Mouse (Mus musculus) heart, embryonic 13.5 days (tissue): Measurements from ENCODE around the gene Coq10a. TPM values are rescaled to one million over a fixed set of nuclear protein-coding genes. Genes with fewer than 3 reads are reported as not detected.
A peak's percentile ranks its signal among the peaks of the same experiment; 100 is the strongest.

Experiments
- ATAC-seq: fragments of 200-750 bp; cut with Nextera tagmentation; 2 replicates; pipeline ENCODE4 v1.8.0; 2017; ENCODE audit warnings: moderate TSS enrichment; ENCODE audit not compliant: insufficient number of reproducible peaks, low FRiP score, low TSS enrichment; ENCODE audit errors: extremely low read depth
- H3K27ac ChIP-seq: fragments of 300-500 bp; sonication (generic); replicated peaks from 2 replicates; pipeline ENCODE4 v1.5.1; 2015; ENCODE audit warnings: moderate library complexity, mild to moderate bottlenecking, inconsistent platforms
- H3K27me3 ChIP-seq: fragments of 300-500 bp; sonication (generic); replicated peaks from 2 replicates; pipeline ENCODE4 v1.6.1; 2015; ENCODE audit warnings: mild to moderate bottlenecking, inconsistent platforms
- H3K36me3 ChIP-seq: fragments of 300-500 bp; sonication (generic); 2 replicates; pipeline ENCODE4 v1.6.1; 2015; ENCODE audit warnings: mild to moderate bottlenecking, inconsistent platforms
- H3K4me1 ChIP-seq: fragments of 300-500 bp; sonication (generic); 2 replicates; pipeline ENCODE4 v1.6.1; 2015; ENCODE audit warnings: inconsistent platforms
- H3K4me2 ChIP-seq: fragments of 300-500 bp; sonication (generic); 2 replicates; pipeline ENCODE4 v1.6.1; 2015; ENCODE audit warnings: inconsistent platforms, mild to moderate bottlenecking, moderate library complexity
- H3K4me3 ChIP-seq: fragments of 300-500 bp; sonication (generic); 2 replicates; pipeline ENCODE4 v1.5.1; 2015; ENCODE audit warnings: moderate library complexity, mild to moderate bottlenecking, inconsistent platforms
- H3K9ac ChIP-seq: fragments of 300-500 bp; sonication (generic); 2 replicates; pipeline ENCODE4 v1.6.1; 2015; ENCODE audit warnings: inconsistent platforms, mild to moderate bottlenecking, moderate library complexity
- H3K9me3 ChIP-seq: fragments of 300-500 bp; sonication (generic); 2 replicates; pipeline ENCODE4 v1.6.1; 2016; ENCODE audit warnings: inconsistent platforms
- WGBS: fragments of 180-500 bp; shearing (Covaris S2); methylation state at CpG from one replicate; pipeline ENCODE4 v1.1.7; 2015; ENCODE audit warnings: mixed read lengths; 5-methylcytosine and 5-hydroxymethylcytosine counted together
- polyA plus RNA-seq: library from polyadenylated mRNA; unstranded; fragments of >200 nt; fragmentation: Nextera tagmentation; extraction: Ambion mirVana; gene quantifications from 2 replicates; pipeline ENCODE4 v1.2.1, GENCODE M21; 2015

The Coq10a gene
- 11.8 and 12.6 TPM in 2 replicates for polyA plus RNA-seq

DNA sequence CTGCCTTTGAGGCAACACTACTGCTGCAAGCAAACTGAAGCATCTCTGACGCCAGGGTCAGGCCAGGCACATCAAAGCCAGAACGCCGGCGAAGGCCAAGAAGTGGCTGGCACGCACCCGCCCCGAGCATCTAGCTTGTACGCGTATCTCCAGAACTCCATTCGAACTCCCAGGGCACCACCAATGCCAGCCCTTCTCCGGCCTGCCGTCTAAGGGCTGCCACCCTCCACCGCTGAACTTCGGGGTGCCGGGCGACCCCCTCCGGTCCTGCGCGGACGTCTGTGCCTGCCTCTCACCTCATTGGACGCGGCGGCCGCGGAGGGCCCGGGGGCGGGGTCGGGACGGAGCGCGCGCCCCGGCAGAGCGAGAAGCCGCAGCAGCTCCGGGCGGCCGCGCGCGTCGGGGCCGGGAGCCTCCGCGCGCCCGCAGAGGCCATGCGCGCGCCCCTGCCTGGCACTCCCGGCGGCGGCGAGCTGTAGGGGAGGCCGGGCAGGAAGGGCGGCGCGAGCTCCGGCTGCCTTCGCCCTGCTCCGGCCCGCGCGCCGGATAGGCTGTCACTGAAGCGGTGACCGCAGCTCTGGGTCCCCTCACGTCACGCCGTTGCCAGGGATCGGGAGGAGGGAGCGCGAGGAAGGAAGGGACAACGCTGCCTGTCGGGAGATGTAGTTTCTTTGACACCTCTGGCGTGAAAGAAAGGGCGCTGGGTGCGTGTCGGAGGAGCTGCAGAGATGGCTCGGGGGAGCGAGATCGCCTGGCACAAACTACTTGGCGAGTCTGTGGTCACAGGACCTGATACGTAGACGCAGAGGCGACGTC is at the start of gene Coq10a:
TSS of gene Coq10a (minus strand) at position 596 of the 816 bp plus-strand sequence.
- Histone ChIP-seq H3K27ac (peak within 1 kb of the TSS; percentile 93), H3K36me3 (peaks cover 23% of the 10 kb centered on the region), H3K4me1 (peaks cover 32% of the 10 kb centered on the region), H3K4me3 (peak within 1 kb of the TSS; percentile 70), H3K9me3 (no peaks in the 10 kb centered on the region), H3K27me3 (no peaks in the 10 kb centered on the region), H3K9ac (peak within 1 kb of the TSS; percentile 86), H3K4me2 (peak within 1 kb of the TSS; percentile 92)
- peak; percentile 94 for ATAC-seq
- under 1% methylated on average over 87 of the region's 87 CpGs for WGBS

DNA sequence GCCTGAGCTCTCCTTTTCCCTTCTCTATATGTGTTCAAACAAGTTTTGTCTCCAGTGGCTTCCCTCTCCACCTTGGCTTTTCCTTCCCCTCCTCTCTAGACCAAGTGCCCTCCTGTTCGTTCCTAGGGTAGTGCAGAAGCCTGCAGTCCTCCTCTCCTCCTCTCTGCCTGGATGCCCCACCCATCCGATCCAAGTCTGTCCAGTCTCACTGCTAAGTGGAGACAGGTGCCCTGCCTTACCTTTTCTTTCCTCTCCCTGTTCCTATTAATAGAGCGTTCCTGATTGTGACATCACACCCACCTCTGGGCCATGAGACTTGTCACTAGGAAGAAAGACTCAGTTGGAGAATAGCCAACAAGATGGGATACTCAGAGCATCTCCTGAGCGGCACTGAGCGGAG is 46.1 kb upstream of the Coq10a start:
- Histone ChIP-seq H3K4me3 (no peak overlapping the region), H3K27me3 (no peaks in the 10 kb centered on the region), H3K4me2 (no peak overlapping the region), H3K9me3 (no peaks in the 10 kb centered on the region), H3K9ac (peak overlapping the region; percentile 37; the same call in 1 of the 2 replicates), H3K36me3 (peaks cover 66% of the 10 kb centered on the region), H3K27ac (no peak overlapping the region), H3K4me1 (peaks cover 41% of the 10 kb centered on the region)
- no peak for ATAC-seq
- 70% methylated on average over 5 of the region's 5 CpGs for WGBS

DNA sequence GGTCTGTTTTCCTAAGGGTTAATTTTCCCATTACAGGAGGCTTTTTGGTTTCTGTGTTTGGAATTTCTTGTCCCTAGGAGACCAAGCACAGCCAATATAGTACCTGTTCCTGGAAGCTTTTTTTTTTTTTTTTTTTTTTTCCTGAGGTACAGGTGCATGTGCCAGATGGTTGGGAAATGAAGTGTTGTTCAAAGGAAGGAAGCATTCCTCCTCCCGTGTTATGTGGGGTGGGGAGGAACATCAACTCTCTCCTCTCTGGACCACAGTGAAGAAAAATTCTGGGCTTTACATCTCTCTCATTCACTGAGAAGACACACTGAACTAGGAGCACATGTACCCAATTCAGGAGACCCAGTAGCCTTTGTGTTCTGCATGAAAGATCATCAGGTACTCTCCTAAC is 44.3 kb upstream of the Coq10a start:
- H3K4me2 ChIP-seq: peak overlapping the region; percentile 97
- H3K27me3 ChIP-seq: no peaks in the 10 kb centered on the region
- H3K36me3 ChIP-seq: peaks cover 52% of the 10 kb centered on the region
- H3K4me1 ChIP-seq: peaks cover 51% of the 10 kb centered on the region
- no peak for ATAC-seq
- 73% methylated on average over 1 of the region's 1 CpGs for WGBS
- no peaks in the 10 kb centered on the region for H3K9me3 ChIP-seq
- H3K4me3 ChIP-seq: peak overlapping the region; percentile 93; the same call in 1 of the 2 replicates
- H3K27ac ChIP-seq: 0 out of 2 replicates have a peak overlapping the region, but pooled peaks have one; percentile 93
- peak overlapping the region; percentile 96 for H3K9ac ChIP-seq

DNA sequence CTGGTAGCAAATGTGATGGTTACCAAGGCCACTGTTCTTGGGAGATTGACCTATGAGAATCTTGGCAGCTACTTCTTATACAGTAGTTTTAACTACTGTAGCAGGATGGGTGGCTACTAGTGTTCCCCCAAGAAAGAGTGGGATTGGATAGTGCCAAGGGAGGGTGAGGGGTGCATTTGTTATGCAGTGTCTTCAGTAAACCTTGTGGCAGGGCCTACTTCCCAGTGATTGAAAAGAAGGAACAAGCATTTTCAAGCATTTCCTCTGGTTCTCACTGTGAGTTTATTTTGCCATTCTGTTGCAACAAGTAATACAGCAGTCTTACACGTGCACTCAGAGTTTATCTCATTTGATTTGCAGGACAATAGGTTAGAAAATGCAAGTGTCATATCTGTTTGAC is 43.8 kb upstream of the Coq10a start:
- peak overlapping the region; percentile 93 for H3K27ac ChIP-seq
- H3K9ac ChIP-seq: peak overlapping the region; percentile 96
- peak overlapping the region; percentile 93 for H3K4me3 ChIP-seq
- 40% methylated on average over 1 of the region's 1 CpGs for WGBS
- peaks cover 51% of the 10 kb centered on the region for H3K4me1 ChIP-seq
- no peak for ATAC-seq
- peaks cover 52% of the 10 kb centered on the region for H3K36me3 ChIP-seq
- no peaks in the 10 kb centered on the region for H3K9me3 ChIP-seq
- no peaks in the 10 kb centered on the region for H3K27me3 ChIP-seq
- peak overlapping the region; percentile 97 for H3K4me2 ChIP-seq

DNA sequence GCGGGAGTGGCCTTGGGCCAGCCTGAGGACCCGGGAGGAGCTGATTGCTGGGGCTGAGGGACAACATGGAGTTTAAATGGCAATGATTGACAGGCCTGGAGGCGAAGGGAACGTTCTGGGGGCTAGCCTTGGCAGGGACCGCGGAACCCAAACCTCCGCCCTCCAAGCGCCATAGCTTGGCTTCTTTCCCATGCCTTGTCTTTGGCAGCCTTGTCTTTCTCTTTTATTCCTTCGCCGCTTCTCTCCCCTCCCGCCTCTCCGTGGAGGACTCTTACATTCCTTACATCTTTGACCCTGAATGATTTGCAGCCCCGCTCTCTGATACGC is 43.2 kb upstream of the Coq10a start:
- 2% methylated on average over 14 of the region's 14 CpGs for WGBS
- Histone ChIP-seq H3K36me3 (peaks cover 52% of the 10 kb centered on the region), H3K4me3 (peak overlapping the region; percentile 93), H3K27ac (peak overlapping the region; percentile 93), H3K9me3 (no peaks in the 10 kb centered on the region), H3K4me1 (peaks cover 51% of the 10 kb centered on the region), H3K4me2 (peak overlapping the region; percentile 97), H3K9ac (peak overlapping the region; percentile 96), H3K27me3 (no peaks in the 10 kb centered on the region)
- ATAC-seq: no peak

DNA sequence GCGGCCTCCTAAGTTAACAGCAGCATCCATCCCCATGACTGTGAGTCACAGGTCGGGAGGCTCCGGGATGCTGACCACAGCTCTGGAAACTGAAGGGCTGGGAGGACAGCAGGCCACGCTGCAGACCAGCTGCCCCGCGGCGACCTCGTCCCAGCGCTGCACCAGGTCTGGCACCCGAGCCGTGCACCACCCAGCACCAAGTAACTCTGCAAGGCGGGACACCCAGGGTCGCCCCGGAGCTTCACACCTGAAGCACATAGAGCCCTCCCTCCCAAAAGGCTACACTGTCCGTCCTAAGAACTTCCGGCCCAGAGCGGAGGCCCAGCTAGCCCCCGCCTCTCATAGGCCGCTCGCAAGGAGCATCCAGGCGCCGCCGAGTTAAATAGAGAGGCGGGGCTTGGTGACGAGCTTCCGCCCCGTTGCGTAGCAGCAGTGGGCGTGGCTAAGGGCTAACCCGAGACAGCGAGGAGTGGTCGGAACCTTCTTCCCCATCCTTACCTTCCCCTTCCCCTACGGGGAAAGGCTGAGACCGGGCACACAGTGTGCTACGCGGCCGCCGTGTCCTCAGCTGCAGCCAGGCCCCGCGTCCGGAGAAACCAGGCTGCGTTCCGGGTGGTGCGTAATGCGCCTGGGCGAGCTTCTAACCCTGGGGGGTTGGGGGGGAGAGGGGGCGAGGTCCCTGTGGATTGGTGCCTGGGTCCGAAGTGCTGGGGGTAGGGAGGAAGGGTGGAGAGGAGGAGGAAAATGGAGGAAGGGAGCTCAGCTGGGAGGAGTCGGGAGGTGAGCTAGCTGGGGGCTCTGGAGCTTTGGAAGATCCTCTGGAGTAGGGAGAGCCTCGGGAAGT is 42.6 kb upstream of the Coq10a start, which contains the start of the genes Nabp2 and Rnf41:
TSS of gene Nabp2 (minus strand) at position 282 of the 844 bp plus-strand sequence.
TSS of gene Rnf41 (plus strand) at position 447 of the 844 bp plus-strand sequence.
- Histone ChIP-seq H3K4me2 (peak within 1 kb of the TSS; percentile 97), H3K4me3 (peak within 1 kb of the TSS; percentile 93), H3K9ac (peak within 1 kb of the TSS; percentile 96), H3K27ac (peak within 1 kb of the TSS; percentile 93), H3K9me3 (no peaks in the 10 kb centered on the region), H3K36me3 (peaks cover 52% of the 10 kb centered on the region), H3K27me3 (no peaks in the 10 kb centered on the region), H3K4me1 (peaks cover 51% of the 10 kb centered on the region)
- ATAC-seq: peak; percentile 86
- under 1% methylated on average over 50 of the region's 50 CpGs for WGBS

DNA sequence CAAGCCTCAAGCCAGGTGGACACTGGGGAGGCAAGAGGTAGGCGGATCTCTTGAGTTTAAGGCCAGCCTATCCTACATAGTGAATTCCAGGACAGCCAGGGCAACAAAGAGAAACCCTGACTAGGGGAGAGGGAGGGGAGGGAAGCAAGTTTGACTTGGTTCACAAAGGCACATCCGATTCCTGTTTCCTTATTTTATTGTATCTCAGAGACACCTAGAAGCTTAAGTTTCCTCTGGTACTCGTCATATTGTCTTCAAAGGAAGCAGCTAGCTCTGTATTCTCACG is 41.7 kb upstream of the Coq10a start:
- Histone ChIP-seq H3K9me3 (no peaks in the 10 kb centered on the region), H3K9ac (peak overlapping the region; percentile 96), H3K36me3 (peaks cover 52% of the 10 kb centered on the region), H3K27ac (peak overlapping the region; percentile 93), H3K27me3 (no peaks in the 10 kb centered on the region), H3K4me2 (peak overlapping the region; percentile 97), H3K4me3 (peak overlapping the region; percentile 93), H3K4me1 (peaks cover 51% of the 10 kb centered on the region)
- ATAC-seq: no peak
- 18% methylated on average over 4 of the region's 4 CpGs for WGBS

DNA sequence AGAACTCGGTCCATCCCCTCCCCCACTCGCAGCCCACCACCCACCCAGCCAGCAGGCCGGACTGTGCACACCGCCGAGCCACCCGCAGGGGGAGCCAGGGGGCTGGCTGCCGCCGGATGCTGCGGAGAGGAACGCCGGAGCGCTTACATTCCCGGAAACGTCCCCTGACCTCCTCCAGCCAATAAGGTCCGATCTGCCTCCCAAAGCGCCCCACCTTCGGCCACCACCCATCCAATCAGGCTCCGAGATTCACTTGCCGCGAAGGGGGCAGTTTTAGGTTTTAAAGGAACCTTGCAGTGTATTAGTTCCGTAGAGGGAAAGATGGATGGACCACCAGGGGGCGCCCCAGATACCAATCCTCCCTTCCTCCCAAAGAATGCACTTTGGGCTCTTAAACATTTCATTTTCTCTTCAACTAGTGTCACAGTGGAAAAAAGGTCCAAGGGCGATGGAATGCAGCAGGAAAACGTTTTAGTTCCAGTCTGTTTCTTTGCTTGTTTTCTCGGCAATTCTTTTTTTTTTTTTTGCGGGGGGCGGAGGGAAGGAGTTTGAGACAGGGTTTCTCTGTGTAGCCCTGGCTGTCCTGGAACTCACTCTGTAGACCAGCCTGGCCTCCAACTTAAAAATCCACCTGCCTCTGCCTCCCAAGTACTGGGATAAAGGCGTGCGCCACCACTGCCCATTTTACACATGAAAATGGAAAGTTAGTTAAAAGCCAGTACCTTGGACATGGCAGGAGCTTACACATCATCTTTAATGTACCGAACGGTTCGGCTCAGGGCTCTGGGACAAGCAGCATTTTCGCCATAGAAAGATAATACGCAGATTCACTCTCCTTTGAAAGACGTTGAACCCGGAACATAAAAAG is 41.1 kb upstream of the Coq10a start:
- H3K9me3 ChIP-seq: no peaks in the 10 kb centered on the region
- peak overlapping the region; percentile 97 for H3K4me2 ChIP-seq
- H3K4me1 ChIP-seq: peaks cover 48% of the 10 kb centered on the region
- peak overlapping the region; percentile 96 for H3K9ac ChIP-seq
- ATAC-seq: peak; percentile 86
- 4% methylated on average over 36 of the region's 36 CpGs for WGBS
- peak overlapping the region; percentile 93 for H3K4me3 ChIP-seq
- H3K36me3 ChIP-seq: peaks cover 49% of the 10 kb centered on the region
- H3K27me3 ChIP-seq: no peaks in the 10 kb centered on the region
- H3K27ac ChIP-seq: peak overlapping the region; percentile 93

DNA sequence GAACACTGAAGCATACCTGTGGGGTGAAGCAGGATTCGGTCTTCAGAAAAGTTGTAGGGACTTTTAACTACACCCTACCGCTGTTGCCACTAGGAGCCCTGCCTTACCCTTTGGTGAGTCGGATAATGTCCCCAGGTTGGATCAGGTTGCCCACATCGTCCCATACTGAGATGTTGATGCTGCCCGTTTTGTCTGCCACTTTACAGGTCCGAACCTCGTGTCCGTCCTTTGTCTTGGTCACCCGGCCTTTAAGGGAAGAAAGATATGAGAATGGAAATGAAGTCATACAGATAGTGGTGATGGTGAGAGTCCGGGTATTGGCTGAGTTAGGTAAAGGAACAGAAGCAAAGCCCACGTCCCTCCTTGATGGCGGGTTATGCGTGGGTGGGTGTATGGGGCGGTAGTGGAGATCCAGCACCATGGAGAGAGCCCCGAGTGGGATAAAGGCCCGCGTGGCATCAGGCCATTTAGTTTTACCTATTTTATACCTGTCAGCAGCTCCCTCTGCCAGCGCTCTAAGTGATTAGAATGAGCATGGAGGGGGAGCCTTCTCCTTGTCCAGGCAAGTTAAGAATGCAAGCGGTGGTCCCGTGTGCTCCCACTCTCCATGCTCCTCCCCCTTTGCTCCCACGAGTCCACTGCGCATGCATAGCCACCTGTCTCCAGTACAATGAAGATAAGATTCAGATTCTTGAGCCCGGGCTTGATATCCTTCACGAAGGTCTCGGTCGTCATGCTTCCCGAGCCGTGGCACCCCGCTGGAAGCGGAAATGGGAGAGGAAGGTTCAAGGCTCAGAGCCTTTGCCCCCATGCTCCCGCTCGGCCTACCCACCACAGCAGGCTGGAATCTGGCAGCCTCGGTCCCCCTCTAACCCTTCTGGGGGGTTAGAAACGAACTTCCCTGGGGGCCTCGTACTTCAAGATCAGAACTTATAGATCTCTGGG is 40.1 kb upstream of the Coq10a start:
- Histone ChIP-seq H3K9me3 (no peaks in the 10 kb centered on the region), H3K4me2 (peak overlapping the region; percentile 97), H3K27me3 (no peaks in the 10 kb centered on the region), H3K4me3 (peak overlapping the region; percentile 93), H3K4me1 (peaks cover 38% of the 10 kb centered on the region), H3K36me3 (peaks cover 39% of the 10 kb centered on the region), H3K27ac (peak overlapping the region; percentile 70), H3K9ac (peak overlapping the region; percentile 90)
- 15% methylated on average over 35 of the region's 35 CpGs for WGBS
- no peak for ATAC-seq

DNA sequence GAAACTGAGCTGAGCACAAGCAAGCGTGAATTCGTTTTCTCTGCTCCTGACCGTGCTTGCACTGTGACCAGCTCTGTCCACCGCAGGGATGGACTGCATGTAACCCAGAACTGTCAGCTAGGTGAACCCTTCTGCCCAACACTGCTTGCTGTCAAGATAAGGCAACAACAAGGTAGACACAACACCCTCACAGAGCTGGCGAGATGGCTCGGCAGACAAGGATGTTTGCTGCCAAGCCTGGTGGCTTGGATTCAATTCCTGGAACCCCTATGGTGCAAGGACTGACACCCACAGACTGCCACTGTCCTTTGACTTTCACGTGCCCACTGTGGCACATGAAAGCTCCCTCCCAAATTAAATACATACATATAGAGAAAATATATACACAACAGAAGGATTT is 35.1 kb upstream of the Coq10a start:
- H3K4me1 ChIP-seq: peaks cover 7% of the 10 kb centered on the region
- no peaks in the 10 kb centered on the region for H3K9me3 ChIP-seq
- ATAC-seq: no peak
- WGBS: 80% methylated on average over 7 of the region's 7 CpGs
- no peak overlapping the region for H3K4me3 ChIP-seq
- H3K27ac ChIP-seq: no peak overlapping the region
- H3K4me2 ChIP-seq: no peak overlapping the region
- H3K36me3 ChIP-seq: peaks cover 36% of the 10 kb centered on the region
- no peak overlapping the region for H3K9ac ChIP-seq
- H3K27me3 ChIP-seq: no peaks in the 10 kb centered on the region
